Mouse (Mus musculus) spleen, postnatal 36 days (tissue): ENCODE results near the gene Atp6v1d.
A peak's percentile ranks its signal among the peaks of the same experiment; 100 is the strongest.

Experiments
- DNase-seq, 2 experiments: peaks; one replicate each; pipeline ENCODE4 v3.0.0; 2022; ENCODE audit warnings: low spot score in 2 of 2, mixed read lengths in 1 of 2

Atp6v1d gene

DNA sequence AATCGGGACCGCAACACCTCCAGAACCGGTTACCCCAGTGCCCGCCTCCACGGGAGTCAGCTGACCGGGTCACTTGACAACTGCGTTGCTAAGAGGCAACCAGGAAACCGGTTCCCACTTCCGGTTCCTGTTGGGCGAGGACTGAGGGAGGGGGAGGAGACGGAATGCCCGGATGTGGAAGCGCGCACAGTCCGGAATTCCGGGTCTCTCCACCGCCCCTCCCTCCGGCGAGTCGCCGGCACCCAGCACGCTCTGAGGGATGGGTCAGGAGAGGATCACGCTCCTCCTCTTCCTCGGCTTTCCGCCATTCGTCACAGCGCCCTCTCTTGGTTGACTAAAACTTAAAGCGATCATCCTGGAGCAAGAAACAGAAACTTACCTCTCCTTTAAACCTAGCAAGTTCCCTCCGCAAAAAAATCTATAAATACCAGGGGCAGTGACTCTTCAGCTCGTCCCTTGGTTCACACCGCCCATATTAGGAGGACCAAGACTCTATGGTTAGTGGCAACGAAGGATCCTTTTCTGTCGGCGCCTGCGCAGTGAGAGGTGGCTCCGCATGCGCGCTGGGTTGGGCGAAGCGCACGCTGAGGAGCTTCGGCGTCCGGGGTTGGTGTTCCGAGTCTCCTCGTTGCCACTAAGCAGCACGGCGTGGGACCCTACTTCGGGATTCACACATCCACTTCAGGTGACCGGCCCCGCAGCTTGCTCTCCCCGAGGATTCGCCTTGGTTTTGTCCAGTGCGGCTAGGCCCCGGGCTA lies at the start of gene Atp6v1d, which contains the start of gene Eif2s1:
Gene Atp6v1d (minus strand): TSS at position 143 of the 758 bp plus-strand sequence.
Gene Eif2s1 (plus strand): TSS at position 324 of the 758 bp plus-strand sequence.
- DNase-seq, result peak; percentile 99

DNA sequence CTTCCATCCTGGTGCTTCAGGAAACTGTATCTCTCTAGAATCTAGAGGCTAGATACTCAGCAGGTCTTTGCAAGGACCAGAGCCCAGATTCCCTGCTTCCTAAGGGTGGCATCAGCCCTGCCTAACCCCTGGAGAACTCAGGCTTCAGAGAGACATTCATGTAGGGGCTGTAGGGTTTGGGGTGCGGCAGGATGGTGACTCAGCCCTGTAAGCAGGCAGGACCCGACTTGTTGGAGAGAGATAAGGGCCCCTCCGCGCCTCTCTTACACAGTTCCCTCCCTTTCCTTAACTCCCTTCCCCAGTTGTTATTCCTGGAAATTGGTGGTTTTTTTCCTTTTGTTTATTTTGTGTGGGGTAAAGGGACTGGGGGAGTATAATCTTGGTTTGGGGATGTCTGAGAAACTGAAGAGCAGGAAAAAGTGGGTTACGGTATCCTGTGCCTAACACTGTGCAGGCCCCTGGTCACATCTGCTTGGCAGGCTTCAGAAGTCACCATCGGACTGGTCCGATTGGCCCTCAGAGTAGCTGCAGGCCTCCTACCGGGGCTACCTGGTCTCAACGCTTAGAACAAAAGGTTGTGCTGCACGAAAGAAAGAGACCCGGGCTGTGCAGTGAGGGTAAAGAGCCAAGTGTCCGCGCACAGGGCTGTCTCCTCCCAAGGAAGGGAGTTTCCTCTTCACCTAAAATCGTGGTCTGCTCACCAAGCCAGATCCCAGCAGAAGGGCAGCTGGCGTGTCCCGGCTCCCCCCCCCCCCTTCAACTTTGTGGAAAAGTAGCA lies 49.4 kb upstream of the Atp6v1d start:
- peak; percentile 54 to 69 for DNase-seq

DNA sequence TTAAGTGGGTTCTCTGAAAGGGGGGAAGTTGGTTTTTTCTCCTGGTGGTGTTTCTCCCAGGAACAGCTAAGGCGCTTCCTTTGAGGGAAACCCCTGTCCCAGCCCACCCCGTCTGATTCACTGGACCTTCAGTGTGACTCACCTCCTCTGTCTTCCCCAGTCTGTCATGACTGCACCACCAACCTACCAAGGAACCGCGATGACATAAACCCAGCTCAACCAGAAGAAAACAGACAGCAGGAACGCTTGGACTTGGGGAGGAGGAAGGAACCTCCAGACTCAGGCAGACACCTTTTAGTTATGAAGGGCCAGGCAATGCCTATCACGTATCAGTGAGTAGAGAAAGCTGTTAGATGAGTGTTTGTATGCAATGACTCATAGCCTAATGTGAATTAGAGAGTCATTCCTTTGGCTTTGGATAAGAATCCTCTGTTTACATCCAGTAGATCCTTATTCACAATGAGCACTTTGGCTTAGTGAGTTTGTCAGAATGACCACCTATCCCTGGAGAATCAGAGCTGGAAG lies 46.7 kb upstream of the Atp6v1d start:
- DNase-seq, result no peak

DNA sequence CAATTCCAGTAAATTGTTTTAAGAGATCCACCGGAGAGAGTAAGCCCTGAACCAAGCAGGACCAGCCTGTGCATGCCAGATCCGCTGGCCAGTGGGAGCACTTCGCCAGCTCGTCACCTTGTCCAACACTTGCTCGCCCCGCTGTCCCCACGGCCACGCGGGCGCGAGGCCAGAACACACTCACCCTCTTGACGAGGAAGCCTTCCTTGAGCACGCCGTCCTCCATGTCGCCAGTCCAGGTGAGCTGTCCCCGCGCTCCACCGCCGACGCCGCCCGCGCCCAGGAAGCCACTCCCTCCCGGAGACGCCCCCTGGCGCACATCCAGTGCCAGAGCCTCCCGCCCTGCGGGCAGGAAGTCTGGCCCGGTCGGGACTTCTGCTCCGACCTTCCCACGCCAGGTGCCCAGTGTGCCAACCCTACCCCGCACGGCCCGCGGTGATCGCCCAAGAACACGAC lies 45.3 kb upstream of the Atp6v1d start, which contains the start of gene Plek2:
Gene Plek2 (minus strand): TSS at position 258 of the 456 bp plus-strand sequence.
- DNase-seq, result peak; percentile 68 to 74

DNA sequence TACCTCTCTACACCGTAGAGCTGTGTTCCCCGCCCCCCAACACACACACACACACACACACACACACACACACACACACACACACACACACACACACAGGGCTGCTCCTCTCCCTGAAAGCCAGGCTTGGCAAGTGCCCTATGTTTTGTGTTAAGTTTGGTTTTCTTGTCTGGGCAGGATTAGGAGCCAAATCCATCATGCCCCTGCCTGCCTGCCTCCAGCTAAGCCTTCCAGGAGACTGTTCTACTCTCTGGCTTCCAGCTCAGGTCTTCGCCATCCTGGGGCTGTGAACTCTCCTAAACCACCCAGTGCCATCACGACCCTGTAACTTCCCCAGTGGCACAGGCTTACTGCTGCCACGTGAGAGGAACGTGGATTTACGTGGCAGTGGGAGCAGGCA lies 43.1 kb upstream of the Atp6v1d start:
- no peak for DNase-seq

DNA sequence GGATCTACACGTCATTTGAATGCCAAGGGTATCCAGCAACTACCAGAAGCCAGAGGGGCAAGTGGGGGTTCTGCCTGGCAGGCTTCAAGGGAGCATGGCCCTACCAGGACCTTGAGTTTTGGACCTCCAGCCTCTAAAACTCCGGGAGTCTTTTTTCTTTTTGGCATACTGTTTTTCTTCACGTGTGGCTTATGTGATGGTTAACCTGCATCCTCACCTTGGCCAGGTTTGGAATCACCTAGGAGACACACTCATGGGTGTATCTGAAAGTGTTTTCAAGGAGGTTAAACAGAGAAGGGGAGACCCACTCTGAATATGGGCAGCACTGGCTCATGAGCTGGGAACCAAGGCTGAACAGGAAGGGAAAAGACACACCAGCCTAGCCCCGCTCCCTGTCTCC lies 41.9 kb upstream of the Atp6v1d start:
- DNase-seq, result no peak

DNA sequence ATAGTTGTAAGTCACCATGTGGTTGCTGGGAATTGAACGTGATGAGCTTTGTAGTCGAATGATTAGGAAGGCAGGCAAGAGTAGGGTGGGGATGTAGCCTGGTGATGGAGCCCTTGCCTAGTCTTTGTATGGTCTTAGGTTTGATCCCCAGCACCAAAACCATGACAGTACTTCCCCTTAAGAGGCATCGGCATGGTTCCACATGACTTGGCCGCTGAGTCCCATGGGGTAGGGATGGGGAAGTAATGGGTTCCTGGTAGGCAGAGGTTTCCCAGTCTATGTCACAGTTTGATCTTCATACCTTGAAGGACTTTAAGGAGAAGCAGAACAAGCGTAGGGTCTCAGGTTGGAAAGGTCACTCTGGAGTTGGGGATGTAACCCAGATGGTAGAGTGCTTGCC lies 40.0 kb upstream of the Atp6v1d start:
- DNase-seq, result peak; percentile 77

DNA sequence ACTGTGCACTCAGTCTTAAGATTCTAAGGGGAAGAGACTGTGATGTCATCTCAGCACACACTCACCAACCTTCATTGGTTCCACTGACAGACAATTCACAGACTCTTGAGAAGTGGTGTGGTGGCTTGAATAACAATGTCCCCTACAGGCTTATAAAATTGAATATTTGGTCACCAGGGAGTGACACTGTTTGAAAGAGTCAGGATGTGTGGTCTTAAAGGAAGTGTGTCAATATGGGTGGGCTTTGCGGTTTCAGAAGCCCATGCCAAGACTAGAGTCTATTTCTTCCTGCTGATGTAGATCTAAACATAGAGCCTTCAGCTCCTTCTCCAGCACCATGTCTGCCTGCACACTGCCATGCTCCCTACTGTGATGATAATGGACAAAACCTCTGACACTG lies 36.4 kb upstream of the Atp6v1d start:
- no peak for DNase-seq

DNA sequence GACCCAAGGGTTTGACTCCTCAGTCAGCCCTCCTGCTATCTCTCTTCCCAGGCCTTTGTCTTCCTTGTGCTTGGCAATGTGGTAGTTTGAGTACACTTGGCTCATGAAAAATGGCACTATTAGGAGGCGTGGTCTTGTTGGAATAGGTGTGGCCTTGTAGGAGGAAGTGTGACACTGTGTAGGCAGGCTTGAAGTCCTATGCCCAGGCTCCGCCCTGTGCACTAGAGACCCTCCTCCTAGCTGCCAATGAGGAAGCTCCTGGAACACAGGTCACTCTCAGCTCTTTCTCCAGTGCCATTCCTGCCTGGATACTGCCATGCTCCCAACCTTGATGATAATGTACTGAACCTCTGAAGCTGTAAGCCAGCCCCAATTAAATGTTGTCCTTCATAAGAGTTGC lies 29.7 kb upstream of the Atp6v1d start:
- DNase-seq, result no peak

DNA sequence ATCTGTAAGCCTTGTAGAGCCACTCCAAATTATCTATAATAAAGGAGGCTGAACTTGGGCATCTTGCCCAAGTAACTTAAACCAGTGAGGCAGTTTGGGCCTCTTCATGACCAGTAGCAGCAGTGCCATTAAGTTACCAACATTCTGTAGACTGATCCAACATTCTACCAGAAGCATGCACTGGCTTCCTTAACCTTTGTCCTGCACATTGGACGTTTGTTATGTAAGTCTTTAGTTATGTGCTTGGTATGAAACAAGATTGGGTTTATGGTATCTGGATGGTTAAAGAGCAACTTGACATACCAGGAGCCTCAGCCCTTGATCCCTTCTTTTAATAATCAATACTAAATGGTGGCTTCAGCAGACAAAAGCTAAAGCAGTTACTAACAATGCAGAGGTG lies 28.6 kb upstream of the Atp6v1d start:
- no peak for DNase-seq

DNA sequence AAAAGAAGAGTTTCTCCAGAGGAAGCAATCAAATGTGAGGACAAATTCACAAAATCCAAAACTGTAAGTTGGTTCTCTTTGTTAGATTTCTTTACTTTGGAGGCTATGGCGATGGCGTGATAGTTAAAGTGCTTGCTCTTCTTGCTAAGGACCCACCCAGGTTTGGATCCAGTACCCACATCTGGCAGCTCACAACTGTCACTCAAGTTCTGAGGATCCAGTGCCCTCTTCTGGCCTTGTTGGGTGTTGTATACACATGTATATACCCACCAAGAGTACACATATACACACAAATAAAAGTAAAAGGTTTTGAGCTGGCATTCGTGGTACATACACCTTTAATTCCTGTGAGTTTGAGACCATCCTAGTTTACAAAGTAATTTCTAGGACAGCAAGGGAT lies 13.1 kb upstream of the Atp6v1d start:
- no peak for DNase-seq

DNA sequence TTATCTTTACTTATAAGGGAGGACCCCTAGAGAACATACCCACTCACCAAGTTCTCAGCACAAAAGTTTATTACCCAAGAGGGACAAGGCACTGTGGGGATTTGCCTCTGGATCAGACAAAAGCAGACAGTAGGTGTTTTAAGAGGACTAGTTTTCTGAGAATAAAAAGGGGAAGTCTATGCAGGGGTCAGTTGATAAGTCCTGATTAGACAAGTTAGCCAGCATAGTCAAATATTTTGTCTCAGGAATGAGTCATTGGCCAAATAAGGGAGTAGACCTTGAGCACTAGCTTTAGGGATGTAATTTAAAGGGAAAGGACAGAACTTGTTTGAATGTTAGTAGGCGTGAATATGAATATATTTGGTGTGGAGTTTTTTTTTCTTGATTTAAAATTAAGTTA lies 6.7 kb upstream of the Atp6v1d start:
- DNase-seq, result no peak

DNA sequence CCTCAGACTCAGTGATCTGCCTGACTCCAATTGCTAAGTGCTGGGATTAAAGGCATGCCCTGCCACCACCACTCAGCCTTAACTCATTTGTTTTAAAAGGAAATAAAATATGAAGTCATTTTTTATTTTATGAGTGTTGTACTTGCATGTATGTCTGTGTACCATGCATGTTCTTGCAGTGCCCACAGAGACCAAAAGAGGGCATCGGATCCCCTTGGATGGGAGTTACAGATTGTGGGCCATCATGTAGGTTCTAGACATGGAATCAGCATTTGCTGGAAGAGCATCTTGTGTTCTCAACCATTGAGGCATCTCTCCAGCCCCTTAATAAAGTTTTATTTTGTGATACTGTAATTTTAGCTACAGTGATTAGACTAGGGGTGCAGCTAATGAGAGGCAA lies 4.0 kb upstream of the Atp6v1d start:
- peak; percentile 6 to 44 for DNase-seq

DNA sequence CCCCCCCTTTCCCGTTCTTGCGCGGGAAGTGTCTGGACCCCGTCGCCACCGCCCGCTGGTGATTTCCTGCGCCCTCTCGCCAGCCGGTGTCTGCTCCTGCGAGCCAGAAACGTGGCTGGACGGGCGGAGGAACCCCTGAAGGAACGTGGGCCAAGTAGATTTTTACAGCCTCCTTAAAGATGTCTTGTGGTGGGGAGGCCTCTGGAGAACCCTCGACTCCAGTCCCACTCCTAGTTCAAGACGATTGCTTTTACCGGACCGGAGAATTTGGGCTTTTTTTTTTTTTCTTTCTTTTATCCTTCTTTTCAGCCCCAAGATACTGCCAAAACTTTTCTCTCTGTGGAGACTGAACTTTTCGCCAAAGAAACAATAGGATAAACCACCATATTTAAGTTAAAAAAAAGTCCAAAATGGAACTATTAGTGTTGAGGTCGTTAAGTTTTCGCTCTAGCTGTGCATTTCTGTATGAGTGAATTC lies 854 bp upstream of the Atp6v1d start:
- no peak for DNase-seq

DNA sequence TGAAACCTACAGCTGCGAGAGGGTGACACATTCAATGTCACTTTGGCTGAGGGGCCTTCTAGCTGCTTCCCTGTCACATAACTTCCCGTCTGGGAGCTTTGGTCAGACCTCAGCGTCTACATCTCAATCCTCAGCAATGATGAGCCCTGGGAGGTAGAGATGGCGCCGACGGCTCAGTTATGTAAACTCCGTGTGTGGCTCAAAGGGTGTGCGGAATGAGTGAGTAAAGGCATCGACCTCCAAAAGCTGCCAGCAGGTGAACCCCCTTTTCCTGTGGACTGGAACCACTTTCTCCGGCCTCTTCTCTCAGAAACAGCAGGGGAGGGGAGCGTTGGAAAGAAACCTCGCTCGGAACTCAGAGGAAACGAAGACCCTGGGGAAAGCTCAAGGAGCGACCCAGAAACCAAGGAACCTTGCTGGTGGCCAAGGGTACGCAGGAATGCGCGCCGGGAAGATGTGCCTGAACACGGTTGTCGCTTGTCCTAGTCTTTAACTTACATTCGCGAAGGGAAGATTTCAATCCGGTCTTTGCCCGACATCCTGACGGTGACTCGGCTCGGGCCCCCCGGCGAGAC lies 430 bp downstream of the Atp6v1d start:
- no peak for DNase-seq

DNA sequence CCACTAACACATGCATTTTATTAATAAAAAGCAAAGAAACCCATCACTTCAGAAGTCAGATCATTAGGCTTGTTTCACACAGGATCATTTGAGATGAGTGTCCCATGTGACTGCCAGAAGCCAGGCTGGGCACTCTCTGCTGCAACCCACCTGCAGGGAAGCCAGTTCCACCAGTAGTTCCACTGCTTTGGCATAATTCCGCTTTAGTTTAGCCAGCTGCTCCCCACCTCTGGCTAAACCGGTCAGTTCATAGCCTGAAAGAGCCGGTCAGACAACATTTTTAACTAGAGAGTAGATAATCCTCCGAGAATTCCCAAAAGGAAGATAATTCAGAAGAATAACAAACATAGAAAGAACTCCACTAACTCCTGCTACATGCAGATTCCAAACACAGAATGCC lies 13.2 kb downstream of the Atp6v1d start:
- no peak for DNase-seq

DNA sequence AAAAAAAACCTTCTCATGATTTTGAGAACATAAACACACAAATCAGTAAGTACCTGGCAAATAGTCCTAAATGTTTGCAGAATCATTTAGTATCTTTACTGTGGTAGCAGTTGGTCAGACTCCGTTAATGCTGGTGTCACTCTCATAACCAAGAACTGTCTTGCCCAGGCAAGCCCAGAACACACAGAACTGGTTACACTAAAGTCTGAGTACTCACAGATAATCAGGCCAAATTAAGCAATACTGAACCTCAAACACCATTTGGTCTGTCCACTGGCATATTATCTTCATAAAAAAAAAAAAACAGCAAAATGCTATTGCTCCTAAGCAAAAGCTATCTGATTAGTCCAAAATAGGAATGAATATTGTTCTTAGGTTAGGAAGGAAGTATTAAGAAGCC lies 19.0 kb downstream of the Atp6v1d start:
- DNase-seq, result no peak

DNA sequence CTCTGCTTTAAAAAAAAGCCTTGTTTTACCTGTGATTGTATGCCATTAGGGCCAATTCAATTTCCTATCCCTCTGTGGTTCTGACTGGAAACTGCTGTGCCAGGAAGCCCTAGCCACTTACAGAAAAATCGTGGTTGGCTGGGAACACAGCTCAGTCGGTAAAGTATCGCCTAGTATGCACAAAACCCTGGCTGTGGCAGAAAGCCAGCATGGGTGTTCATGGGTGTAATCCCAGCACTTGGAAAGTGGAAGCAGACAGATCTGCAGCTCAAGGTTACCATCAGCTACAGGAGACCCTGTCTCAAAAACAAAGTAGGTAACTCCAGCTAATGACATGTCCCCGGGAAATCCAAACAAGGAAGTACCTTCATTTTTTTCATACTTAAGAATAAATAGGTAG lies 21.5 kb downstream of the Atp6v1d start:
- DNase-seq, result no peak

DNA sequence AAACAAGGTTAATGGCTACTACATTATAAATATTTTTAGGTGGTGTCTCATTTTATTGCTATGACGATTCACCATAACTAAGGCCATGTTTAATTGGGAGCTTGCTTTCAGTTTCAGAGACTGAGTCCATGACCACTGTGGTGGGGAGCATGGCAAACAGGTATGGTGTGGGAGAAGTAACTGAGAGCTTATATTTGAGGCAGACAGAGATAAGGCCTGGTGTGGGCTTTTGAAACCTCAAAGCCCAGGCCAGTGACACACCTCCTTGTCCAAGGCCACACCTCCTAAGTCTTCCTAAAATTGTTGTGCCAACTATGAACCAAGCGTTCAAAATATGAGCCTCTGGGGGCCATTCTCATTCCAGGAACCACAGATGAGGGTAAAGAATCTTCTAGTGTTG lies 26.9 kb downstream of the Atp6v1d start:
- DNase-seq, result no peak

DNA sequence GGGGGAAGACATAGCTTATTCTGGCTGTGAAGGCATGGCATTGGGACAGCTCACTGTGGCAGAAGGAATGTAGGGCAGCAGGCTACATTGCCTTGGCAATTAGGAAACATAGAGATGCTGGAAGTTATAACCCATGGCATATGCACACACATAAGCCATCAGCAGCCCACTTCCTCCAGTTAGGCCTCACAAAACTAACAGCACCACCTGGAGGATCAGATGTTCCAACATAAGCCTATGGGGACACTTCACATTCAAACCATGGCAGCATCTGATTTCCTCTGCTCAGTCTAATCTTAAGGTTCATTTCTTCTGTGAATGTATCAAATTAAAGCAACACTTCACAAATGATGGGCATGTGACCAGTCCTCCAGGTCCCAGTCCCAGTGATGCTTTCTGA lies 47.0 kb downstream of the Atp6v1d start:
- DNase-seq, result peak in 1 of 2 experiments; percentile 5

DNA sequence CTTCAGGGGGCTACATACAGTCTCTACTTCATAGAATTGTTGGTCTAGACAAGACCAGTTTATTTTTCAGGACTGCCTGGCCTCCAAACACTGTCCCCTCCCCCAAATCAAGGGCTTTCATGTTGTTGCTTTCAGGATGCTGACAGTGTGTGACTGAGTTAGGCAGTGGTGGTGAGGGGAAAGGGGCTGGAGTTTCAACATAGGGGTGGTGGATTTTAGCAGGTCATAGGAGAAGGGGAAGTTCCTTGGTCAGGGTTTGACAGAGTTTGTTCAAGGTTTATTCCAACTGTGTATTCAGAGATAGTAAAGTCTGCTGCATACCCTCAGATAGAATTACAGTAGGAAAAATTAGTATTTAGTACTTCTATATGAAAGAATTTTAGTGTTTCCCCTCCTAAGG lies 59.6 kb downstream of the Atp6v1d start:
- DNase-seq, result no peak

DNA sequence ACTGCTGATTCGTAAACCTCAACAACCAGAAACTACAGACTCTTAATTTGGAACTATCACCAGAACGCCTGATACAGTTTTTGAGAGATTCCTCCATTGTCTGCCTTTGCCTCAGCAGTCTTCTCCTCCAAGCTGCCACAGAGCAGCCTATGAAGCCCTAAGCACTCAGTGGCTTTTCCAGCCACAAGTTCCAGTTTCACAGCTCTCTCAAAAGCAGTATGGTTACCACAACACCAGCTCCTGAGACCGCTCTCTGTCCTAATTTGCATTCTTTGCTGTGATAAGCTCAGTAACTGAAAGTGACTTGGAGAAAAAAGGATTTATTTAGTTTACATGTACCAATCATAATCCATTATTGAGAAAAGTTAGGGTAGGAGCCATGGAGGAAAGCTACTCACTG lies 61.4 kb downstream of the Atp6v1d start:
- peak; percentile 7 to 11 for DNase-seq
